Mouse (Mus musculus) kidney, embryonic 16.5 days (tissue): ENCODE results near the gene Ccdc12. TPM values are rescaled to one million over a fixed set of nuclear protein-coding genes. Genes with fewer than 3 reads are reported as not detected.
A peak's percentile ranks its signal among the peaks of the same experiment; 100 is the strongest.

Experiments used
- ATAC-seq: fragments of 200-750 bp; cut with Nextera tagmentation; 2 replicates; pipeline ENCODE4 v1.8.0; 2017; ENCODE audit warnings: moderate TSS enrichment; ENCODE audit not compliant: low FRiP score, low TSS enrichment
- H3K27ac ChIP-seq: fragments of 300-500 bp; sonication (generic); 2 replicates; pipeline ENCODE4 v1.5.1; 2014; ENCODE audit warnings: low read length
- H3K27me3 ChIP-seq: fragments of 300-500 bp; sonication (generic); 2 replicates; pipeline ENCODE4 v1.6.1; 2014; ENCODE audit warnings: low read length, control low read depth, mixed read lengths; ENCODE audit not compliant: insufficient read depth
- H3K36me3 ChIP-seq: fragments of 300-500 bp; sonication (generic); 2 replicates; pipeline ENCODE4 v1.6.1; 2014; ENCODE audit warnings: low read length, control low read depth, mixed read lengths; ENCODE audit not compliant: insufficient read depth
- H3K4me1 ChIP-seq: fragments of 300-500 bp; sonication (generic); 2 replicates; pipeline ENCODE4 v1.6.1; 2014; ENCODE audit warnings: low read length, control low read depth, mixed read lengths; ENCODE audit not compliant: insufficient read depth
- H3K4me2 ChIP-seq: fragments of 300-500 bp; sonication (generic); replicated peaks from 2 replicates; pipeline ENCODE4 v1.6.1; 2014; ENCODE audit warnings: low read depth, low read length
- H3K4me3 ChIP-seq: fragments of 300-500 bp; sonication (generic); 2 replicates; pipeline ENCODE4 v1.5.1; 2014; ENCODE audit warnings: mild to moderate bottlenecking, low read length
- H3K9ac ChIP-seq: fragments of 300-500 bp; sonication (generic); replicated peaks from 2 replicates; pipeline ENCODE4 v1.6.1; 2014; ENCODE audit warnings: low read length
- H3K9me3 ChIP-seq: fragments of 300-500 bp; sonication (generic); 2 replicates; pipeline ENCODE4 v1.6.1; 2016; ENCODE audit warnings: low read length, control low read depth
- WGBS: fragments of 180-500 bp; shearing (Covaris S2); extraction: QIAGEN DNeasy Blood & Tissue Kit; methylation state at CpG from one replicate; pipeline ENCODE4 v1.1.7; 2014; 5-methylcytosine and 5-hydroxymethylcytosine counted together
- polyA plus RNA-seq: library from polyadenylated mRNA; unstranded; fragments of >200 nt; fragmentation: Nextera tagmentation; extraction: Ambion mirVana; gene quantifications from 2 replicates; pipeline ENCODE4 v1.2.1, GENCODE M21; 2015

Gene Ccdc12
- polyA plus RNA-seq, 1 experiment from 2014 or later = 155 TPM

- Histone ChIP-seq H3K27me3 (no peaks in the 10 kb centered on the region), H3K4me2 (no peak overlapping the region), H3K4me1 (peaks cover 7% of the 10 kb centered on the region; the same call in 1 of the 2 replicates), H3K9ac (no peak overlapping the region), H3K27ac (no peak overlapping the region), H3K36me3 (peaks cover 19% of the 10 kb centered on the region), H3K4me3 (no peak overlapping the region), H3K9me3 (no peaks in the 10 kb centered on the region)
- ATAC-seq = no peak
- 100% methylated on average over 1 of the region's 1 CpGs for WGBS
These were observed 55.2 kb downstream of the Ccdc12 start for GRCm38 (mm10) chr9:110711532-110711931.

GRCm38 (mm10) chr9:110711996-110712395, 55.7 kb downstream of the Ccdc12 start:
- peaks cover 19% of the 10 kb centered on the region for H3K36me3 ChIP-seq
- H3K9me3 ChIP-seq = no peaks in the 10 kb centered on the region
- ATAC-seq = no peak
- no peaks in the 10 kb centered on the region for H3K27me3 ChIP-seq
- H3K9ac ChIP-seq = no peak overlapping the region
- H3K27ac ChIP-seq = no peak overlapping the region
- H3K4me2 ChIP-seq = no peak overlapping the region
- 90% methylated on average over 6 of the region's 6 CpGs for WGBS
- H3K4me3 ChIP-seq = no peak overlapping the region
- H3K4me1 ChIP-seq = peaks cover 7% of the 10 kb centered on the region; the same call in 1 of the 2 replicates

GRCm38 (mm10) chr9:110712545-110712944, 56.2 kb downstream of the Ccdc12 start:
- Histone ChIP-seq H3K27me3 (no peaks in the 10 kb centered on the region), H3K9me3 (no peaks in the 10 kb centered on the region), H3K36me3 (peaks cover 19% of the 10 kb centered on the region), H3K27ac (no peak overlapping the region), H3K4me3 (no peak overlapping the region), H3K4me1 (peaks cover 7% of the 10 kb centered on the region; the same call in 1 of the 2 replicates), H3K9ac (no peak overlapping the region), H3K4me2 (no peak overlapping the region)
- WGBS = 93% methylated on average over 4 of the region's 4 CpGs
- no peak for ATAC-seq

- Histone ChIP-seq H3K27ac (no peak overlapping the region), H3K27me3 (no peaks in the 10 kb centered on the region), H3K4me3 (no peak overlapping the region), H3K4me1 (peaks cover 7% of the 10 kb centered on the region; the same call in 1 of the 2 replicates), H3K4me2 (no peak overlapping the region), H3K9me3 (no peaks in the 10 kb centered on the region), H3K36me3 (peaks cover 21% of the 10 kb centered on the region), H3K9ac (no peak overlapping the region)
- ATAC-seq = no peak
- WGBS = 69% methylated on average over 1 of the region's 1 CpGs
These were observed 57.1 kb downstream of the Ccdc12 start for GRCm38 (mm10) chr9:110713389-110713788.

GRCm38 (mm10) chr9:110715426-110715825, 59.1 kb downstream of the Ccdc12 start:
- H3K27ac ChIP-seq = no peak overlapping the region
- no peak overlapping the region for H3K4me3 ChIP-seq
- no peaks in the 10 kb centered on the region for H3K4me1 ChIP-seq
- WGBS = 37% methylated on average over 1 of the region's 1 CpGs
- H3K36me3 ChIP-seq = peaks cover 18% of the 10 kb centered on the region
- H3K27me3 ChIP-seq = no peaks in the 10 kb centered on the region
- ATAC-seq = no peak
- H3K4me2 ChIP-seq = no peak overlapping the region
- no peaks in the 10 kb centered on the region for H3K9me3 ChIP-seq
- no peak overlapping the region for H3K9ac ChIP-seq

- Histone ChIP-seq H3K9ac (no peak overlapping the region), H3K27me3 (no peaks in the 10 kb centered on the region), H3K4me3 (no peak overlapping the region), H3K27ac (no peak overlapping the region), H3K4me1 (no peaks in the 10 kb centered on the region), H3K9me3 (no peaks in the 10 kb centered on the region), H3K36me3 (peaks cover 10% of the 10 kb centered on the region), H3K4me2 (no peak overlapping the region)
- peak; percentile 52 for ATAC-seq
- WGBS = 24% methylated on average over 4 of the region's 4 CpGs
These were observed 60.5 kb downstream of the Ccdc12 start for GRCm38 (mm10) chr9:110716775-110717174.

- Histone ChIP-seq H3K9ac (no peak overlapping the region), H3K4me3 (no peak overlapping the region), H3K27me3 (no peaks in the 10 kb centered on the region), H3K4me2 (no peak overlapping the region), H3K36me3 (peaks cover 7% of the 10 kb centered on the region; the same call in 1 of the 2 replicates), H3K9me3 (no peaks in the 10 kb centered on the region), H3K27ac (no peak overlapping the region), H3K4me1 (no peaks in the 10 kb centered on the region)
- WGBS = 89% methylated on average over 6 of the region's 6 CpGs
- ATAC-seq = no peak
These were observed 61.8 kb downstream of the Ccdc12 start for GRCm38 (mm10) chr9:110718071-110718470.

- Histone ChIP-seq H3K9me3 (no peaks in the 10 kb centered on the region), H3K27me3 (no peaks in the 10 kb centered on the region), H3K4me2 (no peak overlapping the region), H3K9ac (no peak overlapping the region), H3K36me3 (peaks cover 12% of the 10 kb centered on the region), H3K27ac (no peak overlapping the region), H3K4me1 (no peaks in the 10 kb centered on the region), H3K4me3 (no peak overlapping the region)
- ATAC-seq = no peak
- 83% methylated on average over 3 of the region's 3 CpGs for whole genome bisulfite sequencing
These were observed 62.5 kb downstream of the Ccdc12 start for GRCm38 (mm10) chr9:110718810-110719209.

- no peaks in the 10 kb centered on the region for H3K4me1 ChIP-seq
- no peak overlapping the region for H3K27ac ChIP-seq
- ATAC-seq = 0 out of 2 replicates have a peak, but pooled peaks have one; percentile 3
- H3K9me3 ChIP-seq = no peaks in the 10 kb centered on the region
- no peak overlapping the region for H3K4me3 ChIP-seq
- no peak overlapping the region for H3K9ac ChIP-seq
- no peak overlapping the region for H3K4me2 ChIP-seq
- 61% methylated on average over 5 of the region's 5 CpGs for WGBS
- no peaks in the 10 kb centered on the region for H3K27me3 ChIP-seq
- peaks cover 21% of the 10 kb centered on the region for H3K36me3 ChIP-seq
These were observed 63.7 kb downstream of the Ccdc12 start for GRCm38 (mm10) chr9:110719977-110720376.

- no peaks in the 10 kb centered on the region for H3K9me3 ChIP-seq
- H3K9ac ChIP-seq = no peak overlapping the region
- no peak overlapping the region for H3K4me2 ChIP-seq
- no peak overlapping the region for H3K4me3 ChIP-seq
- 88% methylated on average over 10 of the region's 10 CpGs for WGBS
- peaks cover 4% of the 10 kb centered on the region; the same call in 1 of the 2 replicates for H3K27me3 ChIP-seq
- H3K4me1 ChIP-seq = peaks cover 13% of the 10 kb centered on the region
- ATAC-seq = no peak
- peaks cover 21% of the 10 kb centered on the region for H3K36me3 ChIP-seq
- H3K27ac ChIP-seq = no peak overlapping the region
These were observed 65.8 kb downstream of the Ccdc12 start for GRCm38 (mm10) chr9:110722060-110722459.
